In the genomic region with DNA sequence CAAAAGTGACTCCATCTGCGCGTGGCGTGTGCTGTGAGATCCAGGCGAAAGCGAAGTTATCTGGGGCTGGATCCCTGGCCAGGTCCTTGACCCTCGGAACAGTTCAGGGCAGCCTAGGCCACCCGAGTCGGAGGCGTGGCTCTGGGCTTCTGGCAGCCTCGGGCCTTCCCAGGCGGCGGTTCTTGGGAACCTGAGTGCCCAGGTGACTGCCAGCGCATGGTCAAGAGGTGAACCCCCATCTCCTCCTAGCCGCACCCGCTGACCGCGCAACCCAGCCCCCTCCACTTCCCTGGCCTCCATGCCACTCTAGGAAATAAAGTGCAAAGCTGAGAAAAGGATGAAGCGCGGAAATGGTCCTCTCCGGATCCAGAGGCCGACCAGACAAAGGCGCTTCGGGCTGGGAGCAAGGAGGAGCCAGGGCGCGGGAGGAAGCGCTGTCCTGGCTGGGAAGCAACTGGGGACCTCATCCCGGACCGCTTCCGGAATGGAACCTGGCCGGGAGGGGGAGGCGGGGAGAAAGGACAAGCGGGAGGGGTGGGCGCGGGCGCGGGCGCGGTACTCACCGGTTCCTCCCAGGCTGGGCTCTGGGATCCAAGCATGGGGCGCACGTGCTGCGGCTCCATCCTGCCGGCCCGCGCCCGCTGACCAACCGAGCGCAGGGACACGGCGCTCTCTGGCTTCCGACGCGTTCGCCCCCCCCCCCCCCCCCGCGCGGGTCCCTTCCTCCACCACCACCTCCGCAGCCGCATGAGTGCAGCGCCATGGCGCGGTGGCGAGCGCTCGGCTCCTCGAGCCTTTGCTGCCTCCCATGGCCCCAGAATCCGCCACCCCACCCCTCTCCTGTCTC, we compare ENCODE assay signal across 9 mouse cellular contexts. TPM values are rescaled to one million over a fixed set of nuclear protein-coding genes. Genes with fewer than 3 reads are reported as not detected.
A peak's percentile ranks its signal among the peaks of the same experiment; 100 is the strongest.
DNase-seq lines count a peak whose midpoint lies in the region; ATAC-seq and TF ChIP-seq lines count a peak whose summit lies in the region.
"Not testable (repeated sequence)": the region's sequence is repeated elsewhere in the genome, so short reads cannot be mapped to it uniquely, and the experiment has no call there.
"Had no signal": no experiment of that assay in that cellular context is flagged by ENCODE, and none has a peak within 500 bp of the region (broad histone marks: within the 10 kb centered on the region; RNA-seq: fewer than 3 reads in every experiment).

No protein-coding gene starts in this region.

- peak overlapping the region; percentile 50 for H3K4me2 ChIP-seq in hindbrain, embryonic 12.5 days (replicated peaks)
- peak overlapping the region; percentile 42 for H3K4me2 ChIP-seq in lung, postnatal 0 days (replicated peaks; ENCODE audit: low read depth, low read length)

- peak overlapping the region; percentile 55; the same call in 1 of the 2 replicates for H3K9ac ChIP-seq in ES-E14 (ENCODE audit: insufficient read depth, low read depth, low read length, poor library complexity, severe bottlenecking)
- peak overlapping the region; percentile 57 for H3K9ac ChIP-seq in hindbrain, embryonic 12.5 days
- not testable (repeated sequence) for H3K9ac ChIP-seq in lung, postnatal 0 days (replicated peaks; ENCODE audit: low read depth)

- not testable (repeated sequence) for H3K9me3 ChIP-seq in ES-E14 (ENCODE audit: control insufficient read depth, insufficient read depth, low read depth, low read length); hindbrain, embryonic 12.5 days (replicated peaks); lung, postnatal 0 days (ENCODE audit: low read length)

- in situ Hi-C loops in ES-E14 (cut with MboI; ENCODE audit: low sequenced_read_pairs in 2 of 2, unreplicated experiment in 2 of 2) = not testable (repeated sequence)

- not testable (repeated sequence) for TF ChIP-seq EP300 in lung, postnatal 0 days (IDR thresholded peaks at IDR 0.05)

- not testable (repeated sequence) for H3K27ac ChIP-seq in ES-E14 (ENCODE audit: insufficient read depth, low read depth, low read length, poor library complexity, severe bottlenecking); hindbrain, embryonic 12.5 days; lung, postnatal 0 days (ENCODE audit: low read length); olfactory bulb, adult 2 months (ENCODE audit: insufficient read depth, low read depth, low read length)

- WGBS in hindbrain, embryonic 12.5 days = 2% methylated on average over 30 of the region's 67 CpGs
- WGBS in lung, postnatal 0 days = 0% methylated on average over 12 of the region's 67 CpGs
- under 1% methylated on average over 50 of the region's 67 CpGs for WGBS in olfactory bulb, adult 2 months

- H3K4me1 ChIP-seq in ES-E14 (ENCODE audit: control insufficient read depth in 2 of 2, insufficient read depth in 2 of 2, low read length in 2 of 2, poor library complexity in 1 of 2); hindbrain, embryonic 12.5 days; lung, postnatal 0 days (ENCODE audit: insufficient read depth, low read depth, low read length); olfactory bulb, adult 2 months (ENCODE audit: control insufficient read depth, insufficient read depth, low read length): not testable (repeated sequence)

- DNase-seq in ES-E14 (ENCODE audit: low read depth, low spot score); lung, postnatal 0 days (ENCODE audit: low spot score): not testable (repeated sequence)
- peak; percentile 13 for DNase-seq in embryo, embryonic 11 days
- DNase-seq in gastrocnemius, postnatal 10 days = peak; percentile 3
- peak; percentile 0 to 2 for DNase-seq in layer of hippocampus, postnatal 36 days
- DNase-seq in thymus, postnatal 14 days = peak; percentile 25

- TF ChIP-seq CTCF in lung, postnatal 0 days (IDR thresholded peaks at IDR 0.05); olfactory bulb, adult 2 months (IDR thresholded peaks at IDR 0.05; ENCODE audit: insufficient read depth, low read depth, low read length): not testable (repeated sequence)

- not testable (repeated sequence) for H3K36me3 ChIP-seq in ES-E14 (ENCODE audit: control insufficient read depth, insufficient read depth, low read length, poor library complexity, severe bottlenecking); hindbrain, embryonic 12.5 days; lung, postnatal 0 days (ENCODE audit: insufficient read depth, low read length)

- H3K27me3 ChIP-seq in hindbrain, embryonic 12.5 days; lung, postnatal 0 days (replicated peaks; ENCODE audit: insufficient read depth, low read length): not testable (repeated sequence)

- not testable (repeated sequence) for ATAC-seq in hindbrain, embryonic 12.5 days (ENCODE audit: low FRiP score); lung, postnatal 0 days

- TF ChIP-seq POLR2A in olfactory bulb, adult 2 months (IDR thresholded peaks at IDR 0.05; ENCODE audit: insufficient read depth, low read depth, low read length) = not testable (repeated sequence)

- H3K4me3 ChIP-seq in ES-E14 (ENCODE audit: insufficient read depth in 1 of 2, low read depth in 1 of 2, low read length in 2 of 2, poor library complexity in 1 of 2, severe bottlenecking in 1 of 2) = peak overlapping the region; percentile 52 to 63; a peak in 3 of 4 replicates
- H3K4me3 ChIP-seq in hindbrain, embryonic 12.5 days = peak overlapping the region; percentile 43
- peak overlapping the region; percentile 17; the same call in 1 of the 2 replicates for H3K4me3 ChIP-seq in lung, postnatal 0 days (ENCODE audit: low read depth, low read length)
- peak overlapping the region; percentile 45 for H3K4me3 ChIP-seq in olfactory bulb, adult 2 months (ENCODE audit: insufficient read depth, low read depth, low read length)

RNA-seq across cellular contexts. Expression of gene Gm3636, which starts 14.5 kb away (rescaled TPM):
- total RNA-seq in ES-E14 (2012; rRNA removed) = 5.4 and 7.1 TPM in 2 replicates
- total RNA-seq in gastrocnemius, postnatal 10 days (2021) = 1 to 10 TPM; 5.2 to 5.6 TPM
- polyA plus RNA-seq in hindbrain, embryonic 12.5 days (2016; fragmentation: Nextera tagmentation; extraction: Ambion mirVana) = 8.2 and 8.6 TPM in 2 replicates
- 1 to 10 TPM; 3.2 to 5.2 TPM for total RNA-seq in layer of hippocampus, postnatal 36 days (2021)
- polyA plus RNA-seq in lung, postnatal 0 days (2015; fragmentation: Nextera tagmentation; extraction: Ambion mirVana) = 0.92 and 1.2 TPM in 2 replicates
- not detected in 2 replicates for polyA plus RNA-seq in olfactory bulb, adult 2 months (2012; ENCODE audit: insufficient read depth, insufficient read length, low replicate concordance, missing spikeins)
- total RNA-seq: MEL had no signal

RNA-seq across cellular contexts. Expression of gene Gm8362, which starts 17.6 kb away (rescaled TPM):
- not detected in 2 replicates for total RNA-seq in ES-E14 (2012; rRNA removed)
- under 1 TPM; 0.23 to 0.41 TPM for total RNA-seq in gastrocnemius, postnatal 10 days (2021)
- polyA plus RNA-seq in hindbrain, embryonic 12.5 days (2016; fragmentation: Nextera tagmentation; extraction: Ambion mirVana) = not detected in 2 replicates
- under 1 TPM in 1 of 2 experiments, not detected in 1; 0.30 TPM for total RNA-seq in layer of hippocampus, postnatal 36 days (2021)
- polyA plus RNA-seq in lung, postnatal 0 days (2015; fragmentation: Nextera tagmentation; extraction: Ambion mirVana) = not detected in 2 replicates
- polyA plus RNA-seq in olfactory bulb, adult 2 months (2012; ENCODE audit: insufficient read depth, insufficient read length, low replicate concordance, missing spikeins) = not detected in 2 replicates
- total RNA-seq: MEL had no signal

RNA-seq across cellular contexts. Expression of gene Gm8050, which starts 36.6 kb away (rescaled TPM):
- total RNA-seq in ES-E14 (2012; rRNA removed) = not detected in 2 replicates
- total RNA-seq in gastrocnemius, postnatal 10 days (2021) = not detected
- not detected in 2 replicates for polyA plus RNA-seq in hindbrain, embryonic 12.5 days (2016; fragmentation: Nextera tagmentation; extraction: Ambion mirVana)
- total RNA-seq in layer of hippocampus, postnatal 36 days (2021) = not detected
- polyA plus RNA-seq in lung, postnatal 0 days (2015; fragmentation: Nextera tagmentation; extraction: Ambion mirVana) = not detected in 2 replicates
- polyA plus RNA-seq in olfactory bulb, adult 2 months (2012; ENCODE audit: insufficient read depth, insufficient read length, low replicate concordance, missing spikeins) = not detected in 2 replicates
- total RNA-seq: MEL had no signal
